Mouse (Mus musculus): ENCODE results near the gene Gm20765. TPM values are rescaled to one million over a fixed set of nuclear protein-coding genes. Genes with fewer than 3 reads are reported as not detected.
"Not testable (repeated sequence)": the region's sequence is repeated elsewhere in the genome, so short reads cannot be mapped to it uniquely, and the experiment has no call there.

Gene Gm20765
- not detected for total RNA-seq (2021)
- long read RNA-seq, experiment 1: 0 reads
- long read RNA-seq, experiment 2: 0 reads

GRCm38 (mm10) chr10:104185233-104185632 is at the start of gene Gm20765:
TSS of gene Gm20765 (plus strand) at chr10:104185533.
- intact Hi-C loops (cut with DNase I); DNase-seq: not testable (repeated sequence)

- intact Hi-C loops (cut with DNase I); DNase-seq: not testable (repeated sequence)
These were observed 42.6 kb upstream of the Gm20765 start, which contains the start of gene Gm21293 for GRCm38 (mm10) chr10:104142687-104143086. TSS of gene Gm21293 (plus strand) at chr10:104142987.

GRCm38 (mm10) chr10:104151197-104151596 is 34.1 kb upstream of the Gm20765 start, which contains the start of gene Gm6763:
TSS of gene Gm6763 (plus strand) at chr10:104151497.
- intact Hi-C loops (cut with DNase I); DNase-seq: not testable (repeated sequence)

GRCm38 (mm10) chr10:104159706-104160105 is 25.6 kb upstream of the Gm20765 start, which contains the start of gene Gm8764:
TSS of gene Gm8764 (plus strand) at chr10:104160006.
- DNase-seq; intact Hi-C loops (cut with DNase I): not testable (repeated sequence)

- DNase-seq: not testable (repeated sequence)
These were observed 17.1 kb upstream of the Gm20765 start, which contains the start of gene Gm21304 for GRCm38 (mm10) chr10:104168215-104168614. TSS of gene Gm21304 (plus strand) at chr10:104168515.

GRCm38 (mm10) chr10:104176724-104177123 is 8.6 kb upstream of the Gm20765 start, which contains the start of gene Gm21312:
TSS of gene Gm21312 (plus strand) at chr10:104177024.
- intact Hi-C loops (cut with DNase I); DNase-seq: not testable (repeated sequence)

More at GRCm38 (mm10) chr10:104168215-104168614, 17.1 kb upstream of the Gm20765 start, which contains the start of gene Gm21304:
- intact Hi-C loops (cut with DNase I): not testable (repeated sequence)

GRCm38 (mm10) chr10:104193742-104194141 is 8.4 kb downstream of the Gm20765 start, which contains the start of gene Gm4340:
TSS of gene Gm4340 (plus strand) at chr10:104194042.
- intact Hi-C loops (cut with DNase I); DNase-seq: not testable (repeated sequence)

- intact Hi-C loops (cut with DNase I): no loop called here
- DNase-seq: no peak
These were observed 24.3 kb downstream of the Gm20765 start for GRCm38 (mm10) chr10:104209655-104210054.

- intact Hi-C loops (cut with DNase I): no loop called here
- no peak for DNase-seq
These were observed 25.1 kb downstream of the Gm20765 start for GRCm38 (mm10) chr10:104210268-104210990.

- DNase-seq: no peak
- intact Hi-C loops (cut with DNase I): no loop called here
These were observed 29.2 kb downstream of the Gm20765 start for GRCm38 (mm10) chr10:104214527-104214926.

- intact Hi-C loops (cut with DNase I): no loop called here
- no peak for DNase-seq
These were observed 35.1 kb downstream of the Gm20765 start for GRCm38 (mm10) chr10:104220303-104221021.

Other genes with a start within 250 kb of the Gm20765 start
- gene Gm21293, start 42.5 kb upstream of the Gm20765 start, total RNA-seq (2021): not detected
- not detected for gene Gm6763, start 34.0 kb upstream of the Gm20765 start, total RNA-seq (2021)
- gene Gm8764, start 25.5 kb upstream of the Gm20765 start, total RNA-seq (2021): not detected
- not detected for gene Gm21304, start 17.0 kb upstream of the Gm20765 start, total RNA-seq (2021)
- not detected for gene Gm21312, start 8.5 kb upstream of the Gm20765 start, total RNA-seq (2021)
- gene Gm4340, start 8.5 kb downstream of the Gm20765 start, total RNA-seq (2021): not detected